Mouse (Mus musculus): ENCODE data around the gene Tatdn2. TPM values are rescaled to one million over a fixed set of nuclear protein-coding genes. Genes with fewer than 3 reads are reported as not detected.
A peak's percentile ranks its signal among the peaks of the same experiment; 100 is the strongest.
"Not testable (repeated sequence)": the region's sequence is repeated elsewhere in the genome, so short reads cannot be mapped to it uniquely, and the experiment has no call there.

The Tatdn2 gene
- total RNA-seq, 2 experiments from 2014 or later: 23.2 to 107 TPM

- peak; percentile 5; the same call in 1 of the 2 replicates for ATAC-seq (ENCODE audit: poor library complexity, severe bottlenecking)
Observed at GRCm38 (mm10) chr6:113697222-113698205, 664 bp downstream of the Tatdn2 start.

- ATAC-seq (ENCODE audit: poor library complexity, severe bottlenecking): no peak
Observed at GRCm38 (mm10) chr6:113712718-113713117, 15.9 kb downstream of the Tatdn2 start.

DNA sequence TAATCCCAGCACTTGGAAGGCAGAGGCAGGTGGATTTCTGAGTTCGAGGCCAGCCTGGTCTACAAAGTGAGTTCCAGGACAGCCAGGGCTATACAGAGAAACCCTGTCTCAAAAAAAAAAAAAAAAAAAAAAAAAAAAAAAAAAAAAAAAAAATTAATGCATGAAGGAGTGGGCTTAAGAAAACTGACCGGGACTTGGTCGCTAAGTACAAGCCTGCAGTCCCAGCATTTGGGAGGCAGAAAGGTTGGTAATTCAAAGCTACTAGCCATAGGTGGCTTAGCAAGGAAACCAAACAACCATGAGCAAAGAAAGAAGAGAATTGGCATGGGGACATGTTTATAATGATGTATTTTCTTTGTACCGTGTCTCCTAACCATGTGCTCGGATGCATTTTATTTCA lies 16.5 kb downstream of the Tatdn2 start:
- not testable (repeated sequence) for ATAC-seq (ENCODE audit: poor library complexity, severe bottlenecking)

GRCm38 (mm10) chr6:113714276-113714675 lies 17.4 kb downstream of the Tatdn2 start:
- peak; percentile 77 for ATAC-seq (ENCODE audit: poor library complexity, severe bottlenecking)

- no peak for ATAC-seq (ENCODE audit: poor library complexity, severe bottlenecking)
Observed at GRCm38 (mm10) chr6:113714797-113715196, 17.9 kb downstream of the Tatdn2 start.

DNA sequence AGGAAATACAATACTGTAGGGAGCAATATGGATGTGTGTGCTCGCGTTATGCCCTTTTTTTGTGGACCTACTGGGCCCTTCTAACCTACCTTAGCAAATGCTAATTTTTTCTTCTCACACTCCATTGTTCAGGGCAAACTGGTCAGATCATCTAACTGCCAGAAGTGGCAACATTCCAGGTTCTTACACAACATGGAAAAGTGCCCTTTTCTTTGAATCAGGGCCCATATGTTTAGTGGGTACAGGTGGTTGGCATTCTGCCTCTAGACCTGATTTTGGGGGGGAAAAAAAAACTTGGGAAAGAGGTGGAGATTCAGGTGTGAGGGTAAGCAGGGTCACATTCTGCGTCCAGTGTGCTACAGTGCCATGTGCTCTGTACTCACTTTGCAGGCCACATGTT lies 20.7 kb downstream of the Tatdn2 start:
- ATAC-seq (ENCODE audit: poor library complexity, severe bottlenecking): no peak

DNA sequence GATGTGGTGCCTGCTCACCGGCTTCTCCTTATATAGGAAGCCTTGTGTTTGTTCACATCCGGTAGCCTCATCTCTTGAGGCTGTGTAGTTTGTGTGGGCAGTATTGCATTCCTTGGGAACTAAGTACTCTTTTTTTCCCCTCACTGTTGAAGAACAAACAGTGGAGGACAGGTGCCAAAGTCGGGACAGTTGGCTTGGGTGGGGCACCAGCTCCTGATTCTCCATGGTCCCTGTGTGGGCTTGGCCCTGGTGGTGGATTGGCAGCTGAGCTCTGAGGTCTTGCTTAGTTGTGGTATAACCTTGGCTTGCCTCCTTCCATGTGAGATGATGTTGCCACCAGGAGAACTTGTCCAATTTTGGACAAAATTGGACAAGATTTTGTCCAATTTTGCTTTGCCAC lies 23.0 kb downstream of the Tatdn2 start, which contains the start of gene Ghrl:
Gene Ghrl, minus strand, starts transcription at position 3 of the 400 bp plus-strand sequence.
- ATAC-seq (ENCODE audit: poor library complexity, severe bottlenecking): no peak

DNA sequence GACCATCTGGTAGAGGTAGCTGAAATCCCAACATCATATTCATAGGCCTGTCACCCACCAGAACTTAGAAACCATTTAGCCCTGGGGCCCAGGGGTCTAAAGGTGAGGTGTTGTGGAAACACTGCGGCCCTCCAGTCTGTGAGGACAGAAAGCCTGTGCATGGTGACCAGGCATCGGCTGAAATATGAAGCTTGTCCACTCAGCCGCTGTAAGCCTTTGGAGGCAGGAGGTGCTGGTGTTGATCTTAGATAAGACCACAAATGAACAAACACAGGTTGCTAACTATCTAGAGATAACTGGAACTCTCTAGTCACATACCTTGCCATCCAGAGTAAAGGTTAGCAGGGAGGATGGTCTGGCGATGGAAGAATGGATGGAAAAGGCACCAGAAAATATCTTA lies 24.2 kb downstream of the Tatdn2 start:
- ATAC-seq (ENCODE audit: poor library complexity, severe bottlenecking): no peak

DNA sequence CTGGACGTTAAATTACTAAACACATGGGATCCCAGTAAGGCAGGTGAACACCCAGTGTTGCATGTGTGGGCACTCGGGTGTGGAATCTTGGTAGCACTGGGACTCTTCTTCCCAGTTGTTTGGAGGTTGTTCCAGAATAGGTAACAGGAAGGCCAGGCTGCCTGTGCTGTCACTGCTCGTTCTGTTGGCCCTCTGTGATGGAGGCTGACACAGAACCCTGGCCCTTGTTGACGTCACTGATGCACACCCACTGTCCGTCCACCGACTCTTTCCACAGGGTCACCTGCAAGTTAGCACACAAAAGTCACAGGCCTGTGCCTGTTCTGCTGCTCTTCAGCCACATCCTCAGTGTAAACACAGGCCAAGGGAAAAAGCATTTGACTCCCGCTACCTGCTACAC lies 31.3 kb downstream of the Tatdn2 start:
- no peak for ATAC-seq (ENCODE audit: poor library complexity, severe bottlenecking)

GRCm38 (mm10) chr6:113731296-113731695 lies 34.4 kb downstream of the Tatdn2 start:
- no peak for ATAC-seq (ENCODE audit: poor library complexity, severe bottlenecking)

DNA sequence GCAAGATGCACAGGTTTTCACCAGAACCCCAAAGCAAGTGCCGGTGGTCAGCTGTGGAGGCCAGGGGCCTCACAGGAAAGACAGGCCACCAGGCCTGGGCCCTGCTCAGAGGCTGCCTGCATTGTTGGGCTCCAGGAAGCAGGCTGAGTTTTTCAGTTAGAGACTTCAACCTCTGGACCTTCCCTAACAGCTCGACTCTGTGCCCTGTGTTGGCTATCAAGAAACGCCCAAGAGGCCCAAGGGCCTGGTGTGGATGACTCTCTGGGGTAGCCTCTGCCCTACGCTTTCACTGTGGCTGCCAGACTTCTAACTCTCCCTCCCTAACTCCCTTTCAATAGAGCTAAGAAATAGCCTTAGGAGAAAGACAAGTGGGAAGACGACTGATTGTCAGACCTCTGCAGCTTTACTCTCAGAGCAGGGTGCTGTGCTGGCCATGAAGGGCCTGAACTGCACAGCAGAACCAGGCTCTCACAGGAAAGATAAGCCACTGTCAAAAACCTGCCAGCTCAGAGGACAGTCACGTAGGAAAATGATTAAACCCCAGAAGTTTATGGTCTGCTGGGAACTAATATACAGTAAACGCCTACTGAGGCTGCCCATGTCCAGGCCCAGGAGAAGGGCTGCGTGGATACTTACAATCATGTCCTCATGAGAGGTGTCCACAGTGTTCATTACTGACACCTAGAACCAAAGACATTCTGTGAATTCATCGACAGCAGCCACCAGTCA lies 40.6 kb downstream of the Tatdn2 start:
- ATAC-seq (ENCODE audit: poor library complexity, severe bottlenecking): no peak

GRCm38 (mm10) chr6:113740236-113741217 lies 43.7 kb downstream of the Tatdn2 start, which contains the start of gene Sec13:
Gene Sec13 (minus strand): TSS chr6:113740743.
- peak; percentile 100 for ATAC-seq (ENCODE audit: poor library complexity, severe bottlenecking)

DNA sequence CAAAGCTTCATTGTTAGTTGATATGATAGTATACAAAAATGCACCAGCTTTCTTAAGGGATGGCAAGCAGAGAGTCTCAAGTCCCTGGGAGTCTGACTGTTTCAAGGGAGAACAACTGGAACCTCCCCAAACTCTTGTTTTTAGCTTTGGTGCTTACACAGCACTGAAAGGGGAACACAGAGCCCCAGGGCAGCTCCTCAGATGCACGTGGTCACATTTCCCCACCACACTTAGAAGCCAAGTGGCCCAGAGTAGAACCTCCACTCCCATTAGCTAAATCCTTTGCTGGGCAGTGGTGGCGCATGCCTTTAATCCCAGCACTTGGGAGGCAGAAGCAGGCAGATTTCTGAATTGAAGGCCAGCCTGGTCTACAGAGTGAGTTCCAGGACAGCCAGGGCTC lies 44.6 kb downstream of the Tatdn2 start:
- no peak for ATAC-seq (ENCODE audit: poor library complexity, severe bottlenecking)

DNA sequence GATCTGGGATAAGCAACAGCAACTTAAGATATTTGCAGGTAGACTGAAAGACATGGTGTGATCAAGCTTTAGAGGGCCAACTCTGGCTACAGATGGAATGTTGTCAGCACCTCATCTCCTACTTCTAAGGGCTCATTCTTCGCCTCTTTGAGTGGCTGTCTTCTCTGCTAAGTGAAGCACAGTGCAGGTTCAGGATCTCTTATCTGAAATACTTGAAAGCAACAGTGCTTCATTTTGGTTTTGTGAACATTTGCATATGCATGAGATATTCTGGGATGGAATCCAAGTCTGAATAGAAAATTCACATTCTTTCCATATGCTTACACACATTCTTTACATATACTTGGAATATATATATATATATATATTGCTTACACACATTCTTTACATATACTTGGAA lies 45.5 kb downstream of the Tatdn2 start:
- no peak for ATAC-seq (ENCODE audit: poor library complexity, severe bottlenecking)

- no peak for ATAC-seq (ENCODE audit: poor library complexity, severe bottlenecking)
Observed at GRCm38 (mm10) chr6:113743111-113743510, 46.3 kb downstream of the Tatdn2 start.

DNA sequence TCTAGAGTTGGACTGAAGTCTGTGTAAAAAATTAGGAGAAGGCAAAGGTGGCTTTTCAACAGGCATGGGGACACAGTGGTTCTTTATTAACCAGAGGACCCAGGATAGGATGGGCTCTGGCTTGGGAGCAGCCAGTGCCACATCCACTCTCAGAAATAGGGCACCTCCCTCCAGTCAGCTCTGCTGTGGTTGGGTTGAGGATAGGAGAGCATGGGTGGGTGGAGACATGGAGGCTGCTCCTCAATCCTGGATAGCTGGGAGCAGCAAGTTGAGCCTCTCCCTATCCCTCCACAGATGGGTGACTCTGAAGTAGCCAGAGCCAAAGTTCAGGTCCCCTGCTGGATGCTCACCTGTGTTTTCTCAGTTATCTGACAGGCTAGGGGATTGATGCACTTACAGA lies 48.3 kb downstream of the Tatdn2 start:
- ATAC-seq (ENCODE audit: poor library complexity, severe bottlenecking): no peak

GRCm38 (mm10) chr6:113747284-113747683 lies 50.4 kb downstream of the Tatdn2 start:
- no peak for ATAC-seq (ENCODE audit: poor library complexity, severe bottlenecking)

DNA sequence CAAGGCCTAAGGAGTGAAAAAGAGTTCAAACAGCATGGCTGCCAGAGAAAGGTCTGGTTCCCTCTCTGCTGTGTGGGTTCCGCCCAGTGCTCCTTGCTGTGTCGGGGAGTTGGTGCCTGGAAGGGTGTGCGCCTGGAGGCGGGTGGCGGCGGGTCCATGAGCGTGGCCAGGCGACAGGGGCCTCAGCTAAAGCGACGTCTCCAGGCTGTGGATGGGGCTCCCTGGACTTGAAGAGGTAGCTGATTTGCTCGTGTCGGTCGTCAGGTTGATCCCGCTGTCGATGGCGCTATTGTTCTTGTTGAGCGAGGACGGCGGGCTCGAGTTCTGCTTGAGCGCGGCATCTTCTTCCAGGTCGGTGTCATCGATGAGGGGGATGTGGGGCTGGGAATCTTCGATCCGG lies 51.5 kb downstream of the Tatdn2 start:
- peak; percentile 52 for ATAC-seq (ENCODE audit: poor library complexity, severe bottlenecking)

DNA sequence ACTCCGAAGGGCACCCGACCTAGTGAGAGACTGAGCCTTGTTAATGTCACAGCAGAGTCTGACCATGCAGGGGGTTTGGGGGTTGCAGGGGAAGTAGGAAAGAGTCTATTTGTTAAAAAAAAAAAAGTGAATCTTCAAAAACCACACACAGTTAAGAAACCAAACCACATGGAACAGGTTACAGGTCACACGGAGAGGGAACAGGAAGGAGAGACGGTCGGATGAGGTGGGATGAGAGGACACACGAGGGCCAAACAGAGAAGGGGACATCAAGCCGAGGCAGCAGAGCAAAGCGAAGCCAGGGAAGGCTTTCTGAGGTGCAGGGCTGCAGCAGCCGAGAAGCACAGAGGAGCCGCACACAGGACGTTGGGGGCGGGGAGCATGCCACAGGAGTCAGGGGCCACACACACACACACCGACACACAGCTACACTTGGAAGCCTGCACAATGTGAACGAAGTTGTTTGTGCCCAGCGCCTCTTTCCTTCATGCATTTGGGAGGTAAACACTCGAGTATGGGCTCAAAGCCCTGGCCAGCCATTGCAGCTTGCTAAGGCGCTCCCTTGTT lies 52.4 kb downstream of the Tatdn2 start:
- peak; percentile 47 for ATAC-seq (ENCODE audit: poor library complexity, severe bottlenecking)

Measured in megakaryocyte, adult 5-6 weeks (primary cell).